Mouse (Mus musculus): ENCODE data around the gene Twnk.

DNA sequence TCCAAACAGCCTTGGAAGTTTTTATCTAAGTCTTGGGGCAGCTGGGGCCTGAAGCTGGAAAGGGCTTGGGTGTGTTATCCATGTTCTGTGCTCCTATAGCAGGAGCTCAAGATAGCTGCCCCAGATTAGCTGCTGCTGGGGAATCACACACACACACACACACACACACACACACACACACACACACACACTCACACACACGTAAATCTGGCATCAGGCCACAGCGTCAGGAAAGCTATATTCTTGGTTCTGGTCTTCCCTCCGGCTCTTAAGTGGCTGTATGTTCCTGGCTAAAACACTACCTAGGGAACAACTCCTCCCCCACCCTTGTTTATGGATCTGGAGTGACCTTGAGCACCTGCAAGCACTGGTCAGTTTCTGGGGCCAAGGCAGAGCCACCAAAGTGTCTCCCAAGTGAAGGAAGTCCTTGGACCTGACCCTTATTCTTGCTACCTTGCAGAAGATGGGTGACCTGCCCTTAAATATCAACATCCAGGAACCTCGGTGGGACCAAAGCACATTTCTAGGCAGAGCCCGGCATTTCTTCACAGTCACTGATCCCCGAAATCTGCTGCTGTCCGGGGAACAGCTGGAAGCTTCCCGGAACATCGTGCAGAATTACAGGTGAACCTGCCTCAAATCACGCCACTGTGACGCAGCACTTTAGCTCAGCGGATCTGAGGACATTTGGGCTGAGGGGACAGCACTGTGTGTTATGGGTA, 43.3 kb downstream of the Twnk start:
- no peak for TF ChIP-seq GABPA (IDR thresholded peaks at IDR 0.05; ENCODE audit: insufficient replicate concordance, low read depth, low read length)
- no peak for TF ChIP-seq EP300 (IDR thresholded peaks at IDR 0.05; ENCODE audit: low read length)
